ENCODE assay signal across 11 mouse cellular contexts in genomic region chr3:96249034-96249345, GRCm38 (mm10). TPM values are rescaled to one million over a fixed set of nuclear protein-coding genes. Genes with fewer than 3 reads are reported as not detected.
A peak's percentile ranks its signal among the peaks of the same experiment; 100 is the strongest.
DNase-seq lines count a peak whose midpoint lies in the region; ATAC-seq and TF ChIP-seq lines count a peak whose summit lies in the region.
"Had no signal": no experiment of that assay in that cellular context is flagged by ENCODE, and none has a peak within 500 bp of the region (broad histone marks: within the 10 kb centered on the region; RNA-seq: fewer than 3 reads in every experiment).

No protein-coding gene starts in this region.

- no peak overlapping the region; the same call in 1 of the 2 replicates for H3K4me2 ChIP-seq in hindbrain, embryonic 14.5 days (replicated peaks)
- peak overlapping the region; percentile 60 for H3K4me2 ChIP-seq in embryonic facial prominence, embryonic 13.5 days
- H3K4me2 ChIP-seq in liver, embryonic 13.5 days: peak overlapping the region; percentile 69

- no peak for TF ChIP-seq CTCF in E14TG2a.4 (conservative IDR thresholded peaks at IDR 0.05; ENCODE audit: low read length)

- peak overlapping the region; percentile 59 for H3K4me3 ChIP-seq in hindbrain, embryonic 10.5 days
- H3K4me3 ChIP-seq in hindbrain, embryonic 14.5 days (replicated peaks; ENCODE audit: low read length): no peak overlapping the region
- H3K4me3 ChIP-seq in E14TG2a.4 (replicated peaks; ENCODE audit: low read length): peak overlapping the region; percentile 78
- H3K4me3 ChIP-seq in embryonic facial prominence, embryonic 13.5 days: peak overlapping the region; percentile 43; the same call in 1 of the 2 replicates
- H3K4me3 ChIP-seq in liver, embryonic 13.5 days (replicated peaks): peak overlapping the region; percentile 63

- 56% methylated on average over 4 of the region's 4 CpGs for WGBS in hindbrain, embryonic 10.5 days
- WGBS in hindbrain, embryonic 14.5 days: 55% methylated on average over 4 of the region's 4 CpGs
- WGBS in embryonic facial prominence, embryonic 13.5 days: 60% methylated on average over 4 of the region's 4 CpGs
- 62% methylated on average over 4 of the region's 4 CpGs for WGBS in liver, embryonic 13.5 days (ENCODE audit: insufficient replicate concordance)

- no peak for DNase-seq in hindbrain, embryonic 10.5 days (ENCODE audit: low spot score)
- DNase-seq in hindbrain, embryonic 14.5 days (ENCODE audit: low spot score): no peak
- no peak for DNase-seq in liver, embryonic 13.5 days
- no peak for DNase-seq in left cerebral cortex, postnatal 14 days (ENCODE audit: low spot score in 2 of 2)
- DNase-seq in ovary, postnatal 36 days (ENCODE audit: low spot score): no peak

- H3K36me3 ChIP-seq in hindbrain, embryonic 10.5 days: no peaks in the 10 kb centered on the region
- no peaks in the 10 kb centered on the region for H3K36me3 ChIP-seq in hindbrain, embryonic 14.5 days (replicated peaks; ENCODE audit: control insufficient read depth, insufficient read depth)
- H3K36me3 ChIP-seq in E14TG2a.4 (ENCODE audit: insufficient read depth, low read length): peaks cover 8% of the 10 kb centered on the region; the same call in 1 of the 2 replicates
- no peaks in the 10 kb centered on the region for H3K36me3 ChIP-seq in embryonic facial prominence, embryonic 13.5 days
- no peaks in the 10 kb centered on the region for H3K36me3 ChIP-seq in liver, embryonic 13.5 days

- peaks cover 39% of the 10 kb centered on the region for H3K4me1 ChIP-seq in hindbrain, embryonic 10.5 days (replicated peaks)
- H3K4me1 ChIP-seq in hindbrain, embryonic 14.5 days (replicated peaks; ENCODE audit: control insufficient read depth, insufficient read depth, low read length): peaks cover 14% of the 10 kb centered on the region; the same call in 1 of the 2 replicates
- H3K4me1 ChIP-seq in E14TG2a.4 (replicated peaks; ENCODE audit: low read depth, low read length): peaks cover 37% of the 10 kb centered on the region
- peaks cover 32% of the 10 kb centered on the region for H3K4me1 ChIP-seq in embryonic facial prominence, embryonic 13.5 days
- H3K4me1 ChIP-seq in liver, embryonic 13.5 days (replicated peaks): peaks cover 67% of the 10 kb centered on the region

- H3K27me3 ChIP-seq in hindbrain, embryonic 10.5 days (ENCODE audit: insufficient read depth, poor library complexity, severe bottlenecking): no peaks in the 10 kb centered on the region
- no peaks in the 10 kb centered on the region for H3K27me3 ChIP-seq in hindbrain, embryonic 14.5 days (ENCODE audit: control insufficient read depth, insufficient read depth, low read length)
- H3K27me3 ChIP-seq in E14TG2a.4 (ENCODE audit: insufficient read depth, low read length): no peaks in the 10 kb centered on the region
- H3K27me3 ChIP-seq in embryonic facial prominence, embryonic 13.5 days: no peaks in the 10 kb centered on the region
- no peaks in the 10 kb centered on the region for H3K27me3 ChIP-seq in liver, embryonic 13.5 days
- H3K27me3 ChIP-seq: Patski had no signal

- H3K27ac ChIP-seq in hindbrain, embryonic 10.5 days: peak overlapping the region; percentile 62
- no peak overlapping the region for H3K27ac ChIP-seq in hindbrain, embryonic 14.5 days
- H3K27ac ChIP-seq in embryonic facial prominence, embryonic 13.5 days: peak overlapping the region; percentile 28; the same call in 1 of the 2 replicates
- peak overlapping the region; percentile 93 for H3K27ac ChIP-seq in liver, embryonic 13.5 days

- intact Hi-C loops in left cerebral cortex, postnatal 14 days (cut with DNase I): no loop called here

- H3K9ac ChIP-seq in hindbrain, embryonic 14.5 days: no peak overlapping the region
- no peak overlapping the region for H3K9ac ChIP-seq in embryonic facial prominence, embryonic 13.5 days
- peak overlapping the region; percentile 82 for H3K9ac ChIP-seq in liver, embryonic 13.5 days

- H3K9me3 ChIP-seq in hindbrain, embryonic 10.5 days: no peaks in the 10 kb centered on the region
- no peaks in the 10 kb centered on the region for H3K9me3 ChIP-seq in hindbrain, embryonic 14.5 days (ENCODE audit: control insufficient read depth, low read length)
- no peaks in the 10 kb centered on the region for H3K9me3 ChIP-seq in E14TG2a.4 (ENCODE audit: low read length)
- no peaks in the 10 kb centered on the region for H3K9me3 ChIP-seq in embryonic facial prominence, embryonic 13.5 days
- H3K9me3 ChIP-seq in liver, embryonic 13.5 days (replicated peaks): no peaks in the 10 kb centered on the region

- ATAC-seq in hindbrain, embryonic 14.5 days (ENCODE audit: low FRiP score): no peak
- ATAC-seq in embryonic facial prominence, embryonic 13.5 days (ENCODE audit: insufficient number of reproducible peaks, insufficient read depth, low FRiP score, low TSS enrichment, low read depth): no peak
- no peak for ATAC-seq in liver, embryonic 13.5 days (ENCODE audit: low read depth)
- no peak for ATAC-seq in activated CD4-positive, CD25-positive, alpha-beta regulatory T cell, adult 4 months
- ATAC-seq: Patski had no signal

RNA-seq across cellular contexts. Expression of gene Hist2h3c1, which starts 2.5 kb away (rescaled TPM):
- 0.42 and 0.56 TPM in 2 replicates for polyA plus RNA-seq in hindbrain, embryonic 10.5 days (2016; fragmentation: Nextera tagmentation; extraction: Ambion mirVana)
- 0.18 and 1.6 TPM in 2 replicates for polyA plus RNA-seq in hindbrain, embryonic 14.5 days (2014; fragmentation: Nextera tagmentation; extraction: Ambion mirVana)
- polyA plus RNA-seq in embryonic facial prominence, embryonic 13.5 days (2015; fragmentation: Nextera tagmentation; extraction: Ambion mirVana): 1.5 TPM in 1 of 2 replicates, not detected in the other
- 2.3 TPM in 2 replicates for polyA plus RNA-seq in liver, embryonic 13.5 days (2015; fragmentation: Nextera tagmentation; extraction: Ambion mirVana)
- polyA plus RNA-seq in activated CD4-positive, CD25-positive, alpha-beta regulatory T cell, adult 4 months (2017; shearing (Covaris generic)): not detected
- not detected for total RNA-seq in left cerebral cortex, postnatal 14 days (2021)
- total RNA-seq: layer of hippocampus, adult 8-10 months had no signal
- polyA plus RNA-seq: Patski; urinary bladder, adult 2 months had no signal

RNA-seq across cellular contexts. Expression of gene Hist2h2aa1, which starts 3.7 kb away (rescaled TPM):
- polyA plus RNA-seq in hindbrain, embryonic 10.5 days (2016; fragmentation: Nextera tagmentation; extraction: Ambion mirVana): 11.3 and 13.4 TPM in 2 replicates
- polyA plus RNA-seq in hindbrain, embryonic 14.5 days (2014; fragmentation: Nextera tagmentation; extraction: Ambion mirVana): 12.0 and 16.6 TPM in 2 replicates
- polyA plus RNA-seq in embryonic facial prominence, embryonic 13.5 days (2015; fragmentation: Nextera tagmentation; extraction: Ambion mirVana): 14.9 and 20.9 TPM in 2 replicates
- polyA plus RNA-seq in liver, embryonic 13.5 days (2015; fragmentation: Nextera tagmentation; extraction: Ambion mirVana): 26.9 and 40.6 TPM in 2 replicates
- 10 to 100 TPM in 1 of 2 experiments, not detected in 1; 46.6 TPM for polyA plus RNA-seq in activated CD4-positive, CD25-positive, alpha-beta regulatory T cell, adult 4 months (2017; shearing (Covaris generic))
- total RNA-seq in left cerebral cortex, postnatal 14 days (2021): 10 to 100 TPM in 1 of 2 experiments, 1 to 10 TPM in 1; 5.8 to 10.8 TPM

RNA-seq across cellular contexts. Expression of gene Hist2h2aa2, which starts 8.9 kb away (rescaled TPM):
- 44.6 and 55.1 TPM in 2 replicates for polyA plus RNA-seq in hindbrain, embryonic 10.5 days (2016; fragmentation: Nextera tagmentation; extraction: Ambion mirVana)
- polyA plus RNA-seq in hindbrain, embryonic 14.5 days (2014; fragmentation: Nextera tagmentation; extraction: Ambion mirVana): 32.2 and 46.8 TPM in 2 replicates
- 52.8 and 67.0 TPM in 2 replicates for polyA plus RNA-seq in embryonic facial prominence, embryonic 13.5 days (2015; fragmentation: Nextera tagmentation; extraction: Ambion mirVana)
- 53.6 and 86.4 TPM in 2 replicates for polyA plus RNA-seq in liver, embryonic 13.5 days (2015; fragmentation: Nextera tagmentation; extraction: Ambion mirVana)
- 10 to 100 TPM in 1 of 2 experiments, not detected in 1; 86.9 TPM for polyA plus RNA-seq in activated CD4-positive, CD25-positive, alpha-beta regulatory T cell, adult 4 months (2017; shearing (Covaris generic))
- total RNA-seq in left cerebral cortex, postnatal 14 days (2021): 100 to 1,000 TPM; 205 to 244 TPM

RNA-seq across cellular contexts. Expression of gene Hist2h3c2, which starts 10.1 kb away (rescaled TPM):
- polyA plus RNA-seq in hindbrain, embryonic 10.5 days (2016; fragmentation: Nextera tagmentation; extraction: Ambion mirVana): 7.9 and 8.4 TPM in 2 replicates
- 1.2 and 1.7 TPM in 2 replicates for polyA plus RNA-seq in hindbrain, embryonic 14.5 days (2014; fragmentation: Nextera tagmentation; extraction: Ambion mirVana)
- polyA plus RNA-seq in embryonic facial prominence, embryonic 13.5 days (2015; fragmentation: Nextera tagmentation; extraction: Ambion mirVana): 6.4 and 10.0 TPM in 2 replicates
- 9.8 and 20.7 TPM in 2 replicates for polyA plus RNA-seq in liver, embryonic 13.5 days (2015; fragmentation: Nextera tagmentation; extraction: Ambion mirVana)
- 1 to 10 TPM in 1 of 2 experiments, under 1 TPM in 1; 0.56 to 2.5 TPM for polyA plus RNA-seq in activated CD4-positive, CD25-positive, alpha-beta regulatory T cell, adult 4 months (2017; shearing (Covaris generic))
- 1 to 10 TPM; 8.4 to 9.7 TPM for total RNA-seq in left cerebral cortex, postnatal 14 days (2021)

RNA-seq across cellular contexts. Expression of gene Hist2h4, which starts 14.1 kb away (rescaled TPM):
- 6.8 and 13.6 TPM in 2 replicates for polyA plus RNA-seq in hindbrain, embryonic 10.5 days (2016; fragmentation: Nextera tagmentation; extraction: Ambion mirVana)
- polyA plus RNA-seq in hindbrain, embryonic 14.5 days (2014; fragmentation: Nextera tagmentation; extraction: Ambion mirVana): 2.9 and 6.0 TPM in 2 replicates
- polyA plus RNA-seq in embryonic facial prominence, embryonic 13.5 days (2015; fragmentation: Nextera tagmentation; extraction: Ambion mirVana): 11.2 and 12.5 TPM in 2 replicates
- 15.2 and 44.8 TPM in 2 replicates for polyA plus RNA-seq in liver, embryonic 13.5 days (2015; fragmentation: Nextera tagmentation; extraction: Ambion mirVana)
- 1 to 10 TPM; 1.9 to 2.2 TPM for polyA plus RNA-seq in activated CD4-positive, CD25-positive, alpha-beta regulatory T cell, adult 4 months (2017; shearing (Covaris generic))
- total RNA-seq in left cerebral cortex, postnatal 14 days (2021): 10 to 100 TPM; 26.2 to 28.6 TPM
